Mouse (Mus musculus) liver, embryonic 11.5 days (tissue): ENCODE measurements around the gene Aplnr. TPM values are rescaled to one million over a fixed set of nuclear protein-coding genes. Genes with fewer than 3 reads are reported as not detected.

Experiments used
- ATAC-seq: fragments of 200-750 bp; cut with Nextera tagmentation; replicated peaks from 2 replicates; pipeline ENCODE4 v1.8.0; 2017; ENCODE audit warnings: moderate number of reproducible peaks, mild to moderate bottlenecking, moderate TSS enrichment, moderate library complexity; ENCODE audit not compliant: low FRiP score
- DNase-seq: peaks from one replicate; pipeline ENCODE4 v3.0.0-alpha.2; 2017; ENCODE audit warnings: low spot score
- H3K27ac ChIP-seq: fragments of 300-500 bp; sonication (generic); 2 replicates; pipeline ENCODE4 v1.5.1; 2014; ENCODE audit warnings: mild to moderate bottlenecking, low read depth, low read length, control low read depth
- H3K27me3 ChIP-seq: fragments of 300-500 bp; sonication (generic); replicated peaks from 2 replicates; pipeline ENCODE4 v1.6.1; 2014; ENCODE audit warnings: low read length, mixed read lengths; ENCODE audit not compliant: control insufficient read depth, insufficient read depth
- H3K36me3 ChIP-seq: fragments of 300-500 bp; sonication (generic); 2 replicates; pipeline ENCODE4 v1.6.1; 2014; ENCODE audit warnings: mild to moderate bottlenecking, low read length, moderate library complexity, mixed read lengths; ENCODE audit not compliant: control insufficient read depth, insufficient read depth
- H3K4me1 ChIP-seq: fragments of 300-500 bp; sonication (generic); replicated peaks from 2 replicates; pipeline ENCODE4 v1.6.1; 2014; ENCODE audit warnings: low read length, mixed read lengths; ENCODE audit not compliant: control insufficient read depth, insufficient read depth
- H3K4me2 ChIP-seq: fragments of 300-500 bp; sonication (generic); 2 replicates; pipeline ENCODE4 v1.6.1; 2014; ENCODE audit warnings: mild to moderate bottlenecking, control low read depth, moderate library complexity
- H3K4me3 ChIP-seq: fragments of 300-500 bp; sonication (generic); 2 replicates; pipeline ENCODE4 v1.5.1; 2014; ENCODE audit warnings: low read depth, low read length, control low read depth
- H3K9ac ChIP-seq: fragments of 300-500 bp; sonication (generic); 2 replicates; pipeline ENCODE4 v1.6.1; 2014; ENCODE audit warnings: low read depth, low read length, control low read depth
- H3K9me3 ChIP-seq: fragments of 300-500 bp; sonication (generic); 2 replicates; pipeline ENCODE4 v1.6.1; 2016; ENCODE audit warnings: low read length, inconsistent platforms, mixed read lengths; ENCODE audit not compliant: control insufficient read depth
- WGBS: fragments of 180-500 bp; shearing (Covaris S2); extraction: QIAGEN DNeasy Blood & Tissue Kit; methylation state at CpG from one replicate; pipeline ENCODE4 v1.1.7; 2014; 5-methylcytosine and 5-hydroxymethylcytosine counted together
- polyA plus RNA-seq: library from polyadenylated mRNA; unstranded; fragments of >200 nt; fragmentation: Nextera tagmentation; extraction: Ambion mirVana; gene quantifications from 2 replicates; pipeline ENCODE4 v1.2.1, GENCODE M21; 2014

Aplnr gene
- polyA plus RNA-seq, 1 experiment from 2014 or later = 14.4 TPM

DNA sequence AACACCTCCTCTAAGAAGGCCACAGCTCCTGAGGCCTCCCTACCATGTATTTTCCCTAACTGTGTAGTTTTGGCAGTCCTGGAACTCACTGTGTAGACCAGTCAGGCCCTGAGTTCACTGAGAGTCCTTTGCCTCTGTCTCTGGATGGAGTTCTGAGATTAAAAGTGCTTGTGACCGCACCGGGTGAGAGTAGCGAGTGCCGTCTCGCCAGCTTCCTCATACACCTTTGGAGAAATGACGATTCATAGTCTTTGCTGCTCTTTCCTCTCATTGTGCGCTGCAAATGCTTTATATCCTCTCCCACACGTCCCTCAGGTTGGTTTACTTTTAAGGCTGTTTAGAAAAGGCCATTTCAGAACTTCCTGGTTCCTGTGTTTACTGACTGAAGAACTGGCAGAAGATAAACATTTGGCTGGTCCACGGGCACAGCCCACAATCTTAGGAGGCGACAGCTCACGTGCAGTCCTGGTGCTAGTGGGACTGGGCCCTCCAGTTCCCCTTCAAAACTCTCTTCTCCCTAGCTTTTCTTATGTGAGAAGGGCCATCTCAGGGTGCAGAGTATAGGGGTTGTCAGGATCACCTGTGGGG lies 30.5 kb upstream of the Aplnr start:
- Histone ChIP-seq H3K27me3 (no peaks in the 10 kb centered on the region), H3K4me2 (no peak overlapping the region), H3K9ac (no peak overlapping the region), H3K4me1 (no peaks in the 10 kb centered on the region), H3K9me3 (no peaks in the 10 kb centered on the region), H3K4me3 (no peak overlapping the region), H3K27ac (no peak overlapping the region), H3K36me3 (no peaks in the 10 kb centered on the region)
- 54% methylated on average over 11 of the region's 11 CpGs for WGBS
- DNase-seq (no peak), ATAC-seq (no peak)

DNA sequence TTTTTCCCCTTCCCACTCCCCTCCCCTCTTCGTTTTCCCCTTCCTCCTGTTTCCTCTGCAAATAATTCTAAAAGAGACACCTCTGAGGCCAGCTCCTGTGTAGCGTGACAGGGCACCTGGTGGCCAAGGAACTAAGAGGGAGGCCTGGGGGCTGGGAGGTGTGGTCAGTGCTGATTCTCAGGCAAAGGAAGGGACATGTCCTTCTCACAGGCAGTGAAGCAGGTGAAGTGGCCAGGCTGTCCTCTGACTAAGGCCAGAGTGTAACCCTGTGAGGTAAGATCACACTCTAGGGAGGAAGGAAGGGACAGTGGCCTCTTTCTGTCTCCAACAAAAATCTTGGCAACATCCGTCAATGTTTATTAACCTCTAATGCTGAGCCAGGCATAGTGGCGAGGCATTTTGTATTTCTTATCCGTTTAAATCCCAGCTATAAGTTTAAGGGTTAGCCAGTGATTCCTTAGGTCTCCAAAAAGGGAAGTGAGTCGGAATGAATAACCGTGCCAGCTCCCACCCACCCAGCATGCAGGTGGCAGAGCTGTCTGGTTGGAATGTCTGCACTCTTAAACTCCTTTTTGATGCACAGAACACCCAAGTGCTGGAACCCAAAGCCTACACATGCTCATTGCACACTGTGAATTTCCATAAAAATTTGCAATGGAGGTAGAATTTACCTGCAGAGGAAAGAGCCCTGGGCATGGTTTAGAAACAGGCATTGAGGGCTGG lies 29.8 kb upstream of the Aplnr start:
- ATAC-seq = no peak
- no peak overlapping the region for H3K27ac ChIP-seq
- H3K4me3 ChIP-seq = no peak overlapping the region
- 60% methylated on average over 7 of the region's 7 CpGs for WGBS
- no peaks in the 10 kb centered on the region for H3K27me3 ChIP-seq
- no peak for DNase-seq
- H3K4me1 ChIP-seq = no peaks in the 10 kb centered on the region
- no peak overlapping the region for H3K9ac ChIP-seq
- no peaks in the 10 kb centered on the region for H3K36me3 ChIP-seq
- H3K9me3 ChIP-seq = no peaks in the 10 kb centered on the region
- no peak overlapping the region for H3K4me2 ChIP-seq

DNA sequence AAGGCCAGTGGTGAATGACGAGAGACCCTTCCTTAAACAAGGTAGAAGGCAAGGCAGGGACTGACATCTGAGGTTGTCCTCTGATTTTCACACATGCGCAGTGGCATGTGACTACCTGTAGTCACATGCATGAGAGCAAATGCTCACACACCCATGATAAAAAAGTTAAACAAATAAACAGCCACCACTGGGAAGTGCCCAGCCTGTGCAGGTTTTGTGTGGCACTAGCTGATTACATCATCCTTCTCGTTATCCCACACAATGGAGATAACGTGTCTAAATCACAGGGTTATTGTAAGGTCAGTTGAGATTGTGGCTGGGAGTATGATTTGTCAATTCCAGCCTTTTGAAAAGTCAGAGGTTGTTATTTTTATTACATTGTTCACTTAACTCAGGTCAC lies 29.1 kb upstream of the Aplnr start:
- Histone ChIP-seq H3K4me1 (no peaks in the 10 kb centered on the region), H3K36me3 (no peaks in the 10 kb centered on the region), H3K27me3 (no peaks in the 10 kb centered on the region), H3K9ac (no peak overlapping the region), H3K4me2 (no peak overlapping the region), H3K27ac (no peak overlapping the region), H3K9me3 (no peaks in the 10 kb centered on the region), H3K4me3 (no peak overlapping the region)
- 67% methylated on average over 4 of the region's 4 CpGs for WGBS
- ATAC-seq = no peak
- no peak for DNase-seq

DNA sequence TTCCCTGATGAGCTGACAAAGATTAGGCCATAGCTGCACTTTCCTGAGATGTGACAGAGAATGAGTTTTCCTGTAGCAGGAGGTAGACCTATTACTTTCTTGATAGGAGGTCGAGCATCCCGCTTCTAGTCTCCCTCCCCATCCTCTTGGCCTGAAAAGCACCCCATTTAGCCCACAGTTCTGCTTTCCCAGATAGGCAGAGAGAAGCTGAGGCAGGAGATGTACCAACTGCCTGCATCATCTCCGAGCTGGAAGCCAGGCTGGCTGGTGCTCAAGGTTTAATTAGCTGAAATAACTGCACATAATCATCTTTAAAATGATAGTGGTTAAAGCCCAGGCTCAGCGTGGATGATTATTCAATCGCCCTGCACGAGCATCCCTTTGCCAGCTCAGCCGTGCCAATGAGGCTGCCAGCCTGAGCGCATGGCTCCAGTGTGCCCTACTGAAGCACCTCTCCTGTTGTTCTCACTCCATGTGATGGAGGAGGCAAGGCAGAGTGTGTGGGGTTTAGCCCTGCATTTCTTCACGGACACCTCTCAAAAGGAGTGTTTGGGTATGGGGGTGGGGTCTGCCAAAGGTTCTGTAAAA lies 25.6 kb upstream of the Aplnr start:
- Histone ChIP-seq H3K4me3 (no peak overlapping the region), H3K4me1 (no peaks in the 10 kb centered on the region), H3K27me3 (no peaks in the 10 kb centered on the region), H3K27ac (no peak overlapping the region), H3K4me2 (no peak overlapping the region), H3K36me3 (no peaks in the 10 kb centered on the region), H3K9ac (no peak overlapping the region), H3K9me3 (no peaks in the 10 kb centered on the region)
- ATAC-seq (no peak), DNase-seq (no peak)
- 76% methylated on average over 9 of the region's 9 CpGs for WGBS

DNA sequence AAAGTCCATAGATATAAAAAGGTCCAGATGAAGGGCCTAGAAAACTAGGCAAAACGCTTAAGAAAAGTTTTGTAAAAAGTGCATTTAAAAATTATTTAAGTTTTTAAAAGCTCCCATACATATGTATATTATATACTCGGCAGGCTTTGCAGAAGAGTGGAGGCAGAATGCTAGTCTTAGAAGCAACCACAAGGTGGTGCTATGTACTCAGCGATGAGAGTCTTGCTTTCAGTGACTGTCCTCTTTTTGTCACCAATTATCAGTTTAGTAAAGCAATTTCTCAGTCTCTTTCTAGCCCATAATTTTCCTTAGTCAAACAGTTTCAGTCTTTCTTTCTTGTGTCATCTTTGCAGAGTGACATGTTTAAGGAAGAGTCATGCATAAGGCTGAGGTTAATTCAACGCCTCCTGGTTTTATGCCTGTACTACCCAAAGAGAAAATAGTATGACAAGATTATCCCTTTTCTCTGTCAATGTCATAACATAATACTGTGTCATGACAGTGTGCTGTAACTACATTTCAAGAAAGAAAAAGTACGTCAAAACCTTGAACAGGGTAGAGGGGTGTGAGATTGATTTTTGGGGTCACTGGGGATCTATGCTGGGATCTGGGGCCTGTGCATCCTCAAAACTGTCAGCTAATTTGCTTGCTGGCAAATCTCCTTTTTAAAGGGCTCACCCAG lies 12.7 kb upstream of the Aplnr start:
- DNase-seq (no peak), ATAC-seq (no peak)
- H3K4me1 ChIP-seq = no peaks in the 10 kb centered on the region
- no peaks in the 10 kb centered on the region for H3K36me3 ChIP-seq
- H3K4me3 ChIP-seq = no peak overlapping the region
- no peak overlapping the region for H3K27ac ChIP-seq
- H3K9ac ChIP-seq = no peak overlapping the region
- no peak overlapping the region for H3K4me2 ChIP-seq
- WGBS = 29% methylated on average over 5 of the region's 5 CpGs
- no peaks in the 10 kb centered on the region for H3K27me3 ChIP-seq
- H3K9me3 ChIP-seq = no peaks in the 10 kb centered on the region

DNA sequence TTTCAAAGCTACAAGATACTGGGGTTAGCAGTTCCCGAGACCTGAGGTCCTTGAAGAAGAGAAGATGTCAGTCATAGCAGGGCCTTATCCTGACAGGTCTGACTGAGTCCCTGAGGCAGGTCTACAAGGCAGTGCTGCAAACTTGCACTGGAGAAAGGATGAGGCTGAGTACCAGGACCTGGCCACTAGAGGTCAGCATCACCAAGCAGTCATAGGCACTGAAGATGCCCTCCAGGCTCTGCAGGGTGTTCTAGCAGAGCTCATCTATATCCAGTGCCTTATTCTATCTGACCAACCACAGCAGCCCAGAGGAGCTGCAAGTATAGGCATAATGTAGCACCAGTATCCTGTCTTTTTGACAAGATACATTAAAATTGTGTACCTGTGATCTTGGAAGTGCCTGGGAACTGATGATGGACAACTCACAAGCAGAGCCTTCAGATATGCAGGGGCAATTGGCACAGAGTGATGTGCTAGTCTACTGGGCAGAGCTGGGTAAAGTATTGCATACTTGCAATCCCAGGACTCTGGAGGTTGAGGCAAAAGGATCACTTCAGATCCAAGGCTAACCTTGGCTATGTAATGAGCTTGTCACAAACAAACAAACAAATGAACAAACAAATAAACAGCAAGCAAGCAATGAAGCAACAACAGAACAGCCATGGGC lies 12.0 kb upstream of the Aplnr start:
- no peak overlapping the region for H3K27ac ChIP-seq
- peak; percentile 54 for DNase-seq

DNA sequence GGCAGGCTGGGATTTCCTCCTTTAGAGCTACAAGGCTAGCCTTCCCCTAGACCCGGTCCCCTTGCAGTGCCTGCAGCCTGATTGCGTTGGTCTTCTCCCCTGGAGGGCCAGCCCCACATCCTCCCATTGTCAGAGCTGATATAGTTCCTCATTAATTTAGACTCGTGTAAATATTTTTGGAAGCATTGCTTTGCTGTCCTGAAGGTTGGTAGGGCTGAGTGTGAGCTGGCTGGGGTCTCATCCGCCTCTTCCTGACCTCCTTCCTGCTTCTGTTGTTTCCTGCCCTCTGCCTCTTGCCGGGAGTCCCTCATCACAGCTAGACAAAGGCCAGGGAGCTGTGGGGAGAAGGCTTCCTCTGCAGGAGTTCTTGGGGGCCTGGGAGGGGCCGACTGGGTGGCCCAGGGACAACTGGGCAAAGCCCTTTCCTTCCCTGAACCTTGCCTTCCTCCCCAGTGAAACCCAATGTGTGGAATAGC lies 6.5 kb upstream of the Aplnr start:
- H3K36me3 ChIP-seq = no peaks in the 10 kb centered on the region
- no peaks in the 10 kb centered on the region for H3K27me3 ChIP-seq
- no peaks in the 10 kb centered on the region for H3K9me3 ChIP-seq
- no peak overlapping the region for H3K4me3 ChIP-seq
- no peak overlapping the region for H3K4me2 ChIP-seq
- H3K27ac ChIP-seq = 0 out of 2 replicates have a peak overlapping the region, but pooled peaks have one; percentile 2
- peaks cover 16% of the 10 kb centered on the region for H3K4me1 ChIP-seq
- DNase-seq = no peak
- H3K9ac ChIP-seq = no peak overlapping the region
- peak; percentile 37 for ATAC-seq
- 26% methylated on average over 6 of the region's 6 CpGs for WGBS

More for the DNA sequence above, 12.0 kb upstream of the Aplnr start:
- 8% methylated on average over 1 of the region's 1 CpGs for WGBS
- Histone ChIP-seq H3K4me2 (no peak overlapping the region), H3K9ac (no peak overlapping the region), H3K4me1 (no peaks in the 10 kb centered on the region), H3K27me3 (no peaks in the 10 kb centered on the region), H3K9me3 (no peaks in the 10 kb centered on the region), H3K36me3 (no peaks in the 10 kb centered on the region), H3K4me3 (no peak overlapping the region)
- peak; percentile 78 for ATAC-seq

DNA sequence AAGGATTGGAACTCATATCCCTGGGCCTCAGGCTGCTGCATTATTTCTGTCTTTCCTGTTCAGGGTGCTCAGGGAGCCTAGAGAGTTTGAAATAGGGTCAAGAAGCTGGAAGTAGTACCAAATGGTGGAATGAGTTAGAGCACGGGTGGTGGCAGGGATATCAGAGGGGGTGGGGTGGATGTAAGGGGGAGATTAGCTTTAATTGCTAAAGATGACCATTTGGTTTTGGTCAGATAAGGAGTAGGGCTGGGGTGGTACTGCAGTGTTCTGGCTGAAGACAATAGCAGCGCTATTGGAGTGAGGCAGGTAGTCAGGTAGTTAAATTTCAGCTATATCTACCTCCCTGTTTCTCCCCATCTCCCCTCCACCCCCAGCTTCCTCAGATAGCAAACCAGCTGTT lies 4.8 kb upstream of the Aplnr start:
- Histone ChIP-seq H3K9me3 (no peaks in the 10 kb centered on the region), H3K9ac (no peak overlapping the region), H3K4me2 (0 out of 2 replicates have a peak overlapping the region, but pooled peaks have one; percentile 16), H3K4me1 (peaks cover 16% of the 10 kb centered on the region), H3K36me3 (no peaks in the 10 kb centered on the region), H3K4me3 (no peak overlapping the region), H3K27ac (no peak overlapping the region), H3K27me3 (peaks cover 2% of the 10 kb centered on the region)
- WGBS = 7% methylated on average over 2 of the region's 2 CpGs
- ATAC-seq (peak; percentile 80), DNase-seq (no peak)
